Comparison of ENCODE assay signal across 22 mouse cellular contexts in genomic region chr10:63124016-63124415, GRCm38 (mm10). TPM values are rescaled to one million over a fixed set of nuclear protein-coding genes. Genes with fewer than 3 reads are reported as not detected.
"Had no signal": no experiment of that assay in that cellular context is flagged by ENCODE, and none has a peak within 500 bp of the region (broad histone marks: within the 10 kb centered on the region; RNA-seq: fewer than 3 reads in every experiment).

No protein-coding gene starts in this region.

- H3K36me3 ChIP-seq: limb, embryonic 12.5 days; limb, embryonic 15.5 days; midbrain, embryonic 10.5 days; midbrain, embryonic 13.5 days had no signal

- H3K27me3 ChIP-seq: limb, embryonic 12.5 days; limb, embryonic 15.5 days; midbrain, embryonic 13.5 days had no signal

- H3K4me2 ChIP-seq: limb, embryonic 12.5 days; limb, embryonic 15.5 days; liver, embryonic 11.5 days; lung, embryonic 14.5 days; midbrain, embryonic 13.5 days had no signal

- DNase-seq: kidney, postnatal 25 days; layer of hippocampus, postnatal 36 days; liver, postnatal 0 days; lung, embryonic 14.5 days; lung, postnatal 36 days; thymus, adult 18-20 months; thymus, postnatal 36 days had no signal

- H3K4me3 ChIP-seq: left cerebral cortex, adult 2 months; limb, embryonic 12.5 days; limb, embryonic 15.5 days; megakaryocyte, embryonic 14.5 days; midbrain, embryonic 10.5 days; midbrain, embryonic 13.5 days had no signal

RNA-seq across cellular contexts. Expression of gene Atoh7, which starts 24.6 kb away (rescaled TPM):
- total RNA-seq: monocyte, adult 5-6 weeks had no signal
- polyA plus RNA-seq: kidney, embryonic 14.5 days; large intestine, adult 2 months; limb, embryonic 15.5 days; liver, embryonic 11.5 days; lung, postnatal 0 days; small intestine, adult 2 months; spleen, adult 2 months; stomach, embryonic 16.5 days; testis, adult 2 months had no signal
